Mouse (Mus musculus) adrenal gland, postnatal 25 days (tissue): ENCODE measurements around the gene Mecom. TPM values are rescaled to one million over a fixed set of nuclear protein-coding genes. Genes with fewer than 3 reads are reported as not detected.

Experiments
- DNase-seq: peaks from one replicate; pipeline ENCODE4 v3.0.0; 2021; ENCODE audit warnings: mixed read lengths
- total RNA-seq: library from RNA; stranded (reverse); gene quantifications from 2 replicates; pipeline ENCODE4 v1.2.3, GENCODE M21; 2021

The Mecom gene
- total RNA-seq, 1 experiment from 2014 or later, result 4.1 TPM

DNA sequence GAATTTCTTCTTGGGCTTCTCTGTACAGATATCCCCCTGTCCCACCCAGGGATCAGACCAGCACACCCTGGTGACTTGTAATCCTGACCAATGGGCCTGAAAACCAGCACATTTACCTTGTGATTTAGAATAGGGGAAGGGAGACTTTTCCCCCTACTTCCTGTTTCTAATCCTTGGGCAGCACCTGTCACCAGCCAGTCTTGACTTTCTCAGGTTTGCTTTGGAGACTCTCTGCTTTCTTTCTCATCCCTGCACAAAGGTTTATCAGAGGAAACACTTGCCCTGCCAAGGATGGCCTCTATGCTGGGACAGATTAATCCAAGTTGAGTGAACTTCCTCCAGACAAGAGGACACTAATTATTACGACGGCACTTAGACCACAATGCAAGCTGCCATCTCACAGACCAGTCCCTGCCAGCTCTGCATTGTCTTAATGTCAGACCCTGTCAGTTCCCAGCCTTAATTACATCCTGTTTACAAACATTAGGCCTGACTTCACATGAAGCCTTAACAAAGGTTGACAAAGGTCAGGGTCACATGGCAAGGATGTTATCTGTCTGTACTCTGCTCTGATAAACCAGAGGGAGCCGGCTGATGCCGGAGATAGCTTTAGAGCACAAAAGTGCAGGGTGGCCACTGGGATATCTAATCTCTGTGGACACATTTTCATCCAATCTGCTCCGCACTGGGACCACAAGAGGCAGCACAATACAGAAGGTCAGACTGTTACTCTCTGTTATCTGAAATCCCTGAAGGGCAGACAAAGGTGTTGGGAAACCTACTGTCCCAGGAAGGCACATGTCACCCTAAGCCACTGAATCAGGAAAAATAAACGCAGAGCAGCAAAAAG lies 193.7 kb downstream of the Mecom start:
- DNase-seq, result no peak

DNA sequence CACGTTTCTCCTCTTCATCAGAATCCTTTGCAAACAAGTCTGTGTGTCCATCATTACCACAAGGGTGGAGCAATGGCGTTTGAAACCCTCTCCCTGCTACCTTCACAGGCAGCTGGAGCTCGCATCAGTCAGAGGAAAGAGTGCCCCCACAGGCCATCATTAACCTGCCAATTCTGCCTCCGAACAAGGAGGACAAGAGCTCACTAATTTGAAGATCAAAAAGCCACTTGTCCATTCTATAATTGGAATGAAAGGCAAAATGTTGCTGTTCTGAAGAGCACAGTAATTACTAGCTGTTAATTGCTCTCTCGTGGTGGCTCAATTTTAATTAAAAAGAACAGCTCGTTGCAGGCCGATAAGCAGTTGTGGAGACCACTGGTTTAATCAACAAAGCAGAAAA lies 198.5 kb downstream of the Mecom start:
- no peak for DNase-seq

DNA sequence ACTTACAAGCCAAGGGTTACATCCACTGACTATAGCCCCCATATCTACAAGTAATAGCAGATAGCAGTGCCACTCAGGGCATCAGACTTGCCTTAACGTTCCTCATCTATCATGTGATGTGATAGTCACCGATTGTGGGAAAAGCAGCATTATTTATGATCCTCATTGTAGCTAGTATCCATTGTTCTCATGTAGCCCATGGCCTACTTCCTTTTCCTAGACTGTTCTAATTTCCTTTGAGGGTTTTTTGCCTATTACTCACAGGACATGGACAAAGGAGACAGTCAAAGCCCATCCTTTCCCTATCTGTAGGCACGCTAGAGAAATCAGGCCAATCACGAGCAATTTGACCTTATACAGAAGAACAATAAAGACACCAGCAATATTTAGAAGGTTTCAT lies 203.7 kb downstream of the Mecom start:
- no peak for DNase-seq

DNA sequence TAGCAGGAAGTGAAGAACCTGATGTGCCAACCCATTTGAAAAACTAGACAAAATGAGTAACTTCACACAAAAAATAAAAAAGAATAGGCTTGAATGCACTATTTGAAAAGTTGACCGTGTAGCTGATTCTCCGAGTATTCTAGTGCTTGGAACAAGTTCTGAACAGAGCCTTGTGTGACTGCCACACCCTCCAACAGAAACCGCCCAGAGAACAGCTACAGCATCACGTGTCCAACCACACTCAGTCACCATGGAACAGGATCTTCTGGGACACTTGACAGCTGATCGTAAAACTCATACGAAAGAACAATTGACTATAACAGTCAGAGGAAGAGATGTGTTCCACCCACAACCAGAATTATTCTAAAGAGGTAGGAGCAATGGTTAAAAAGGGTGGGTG lies 215.5 kb downstream of the Mecom start:
- no peak for DNase-seq

DNA sequence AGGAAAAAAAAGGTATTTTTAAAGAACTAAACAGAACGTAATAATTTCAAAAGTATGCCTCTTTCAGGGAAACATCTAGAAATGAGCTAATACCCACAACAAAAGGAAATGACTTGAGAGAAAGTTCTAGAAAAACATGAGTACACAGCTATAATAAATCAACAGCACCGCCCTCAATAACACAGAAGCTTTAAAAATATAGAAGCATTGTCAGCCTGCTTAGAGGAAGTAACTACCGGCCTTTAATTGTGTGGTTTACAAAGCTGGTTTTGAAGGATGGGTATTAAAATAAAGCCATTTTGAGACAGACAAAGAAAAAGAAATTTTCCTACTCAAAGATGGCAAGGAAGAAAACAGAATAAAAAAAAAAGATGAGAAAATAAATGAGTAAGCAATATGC lies 217.3 kb downstream of the Mecom start:
- DNase-seq, result no peak

DNA sequence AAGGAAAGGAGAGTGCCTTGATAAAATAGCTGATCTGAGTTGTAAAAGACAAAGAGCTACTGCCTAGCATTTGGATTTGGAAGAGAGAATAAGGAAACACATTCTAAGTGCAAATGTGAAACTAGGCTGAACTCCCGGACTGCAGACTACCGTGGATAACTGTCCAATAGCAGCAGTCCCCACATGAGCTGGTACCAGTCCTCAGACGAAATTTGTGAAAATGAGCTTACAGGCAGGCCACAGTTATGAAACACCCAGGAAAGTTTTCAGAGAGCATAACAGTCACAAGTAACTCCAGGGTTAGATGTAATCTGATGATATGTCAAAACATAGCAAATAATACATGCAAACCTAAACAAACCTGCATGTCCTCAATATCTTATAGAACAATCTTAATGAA lies 217.8 kb downstream of the Mecom start:
- DNase-seq, result no peak

DNA sequence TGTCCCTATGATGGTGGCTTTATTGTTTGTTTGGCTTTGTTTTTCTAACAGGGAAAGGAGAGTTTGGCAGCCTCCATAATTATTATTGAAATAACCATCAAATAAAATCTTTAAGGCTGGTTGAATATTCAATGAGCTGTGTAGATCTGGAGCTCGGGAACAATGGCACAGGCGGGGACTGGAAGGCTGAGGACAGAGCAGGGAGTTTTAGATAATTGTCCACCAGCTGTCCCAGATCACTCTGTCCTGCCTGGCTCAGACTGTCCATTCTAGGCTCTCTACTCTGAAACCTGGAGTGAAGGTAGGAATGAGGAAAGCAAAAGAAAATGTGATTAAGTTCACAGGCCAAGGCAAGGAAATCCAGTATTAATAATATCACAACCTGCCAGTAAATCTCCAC lies 232.9 kb downstream of the Mecom start:
- no peak for DNase-seq

DNA sequence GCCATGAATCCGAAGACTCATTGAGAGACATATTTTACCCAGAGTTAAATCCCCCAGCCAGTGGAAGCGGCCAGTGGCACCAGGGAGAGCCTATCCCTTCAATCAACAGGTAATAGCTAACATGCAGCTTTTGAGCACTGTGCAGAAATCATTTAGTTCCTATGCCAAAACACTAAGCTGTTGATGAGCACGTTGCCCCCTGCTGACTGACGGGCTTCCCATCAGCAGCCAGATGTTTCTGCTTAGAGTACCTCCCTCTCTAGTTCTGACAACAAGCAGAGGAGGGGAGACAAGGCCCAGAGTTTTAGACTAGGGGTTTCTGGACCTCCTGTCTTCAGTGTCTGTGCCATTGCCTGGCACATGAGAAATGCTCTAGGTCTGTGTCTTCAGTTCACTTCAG lies 239.7 kb downstream of the Mecom start:
- DNase-seq, result no peak

DNA sequence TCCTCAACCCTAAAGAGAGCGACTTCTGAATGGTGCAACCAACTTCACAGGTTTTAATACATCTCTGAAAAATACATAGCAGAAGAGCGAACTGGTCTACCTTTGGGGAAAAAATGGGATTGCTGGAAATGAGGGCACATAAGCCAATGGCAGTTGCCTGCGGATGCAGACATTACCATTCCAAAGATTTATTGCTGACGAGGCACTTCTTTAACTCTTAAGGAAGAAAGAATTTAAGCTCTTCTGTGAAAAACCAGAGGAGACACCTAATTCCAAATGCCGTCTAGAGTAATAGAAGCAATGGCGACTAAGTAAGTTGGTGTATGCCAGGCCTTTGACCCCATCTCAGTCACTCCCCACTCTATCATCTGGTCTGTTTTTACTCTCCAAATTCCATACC lies 240.2 kb downstream of the Mecom start:
- no peak for DNase-seq

DNA sequence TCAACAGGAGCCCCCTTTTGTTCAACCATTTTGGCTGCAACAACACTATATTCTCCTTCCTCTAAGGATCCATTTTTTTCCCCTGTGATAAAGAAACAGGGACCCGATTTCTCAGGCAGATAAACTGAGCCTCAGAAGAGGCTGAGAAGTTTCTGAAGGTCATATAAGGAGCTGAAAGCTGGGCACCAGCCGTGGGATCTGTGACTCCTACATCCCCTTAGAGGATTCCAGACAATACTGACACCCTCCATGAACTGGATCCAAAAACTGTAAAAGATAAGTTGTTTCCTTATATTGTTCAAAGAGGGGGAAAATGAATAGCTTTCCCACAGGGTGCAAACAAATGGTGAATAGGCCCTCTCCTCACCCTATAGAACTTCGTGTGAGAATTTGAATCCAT lies 241.7 kb downstream of the Mecom start:
- DNase-seq, result no peak

DNA sequence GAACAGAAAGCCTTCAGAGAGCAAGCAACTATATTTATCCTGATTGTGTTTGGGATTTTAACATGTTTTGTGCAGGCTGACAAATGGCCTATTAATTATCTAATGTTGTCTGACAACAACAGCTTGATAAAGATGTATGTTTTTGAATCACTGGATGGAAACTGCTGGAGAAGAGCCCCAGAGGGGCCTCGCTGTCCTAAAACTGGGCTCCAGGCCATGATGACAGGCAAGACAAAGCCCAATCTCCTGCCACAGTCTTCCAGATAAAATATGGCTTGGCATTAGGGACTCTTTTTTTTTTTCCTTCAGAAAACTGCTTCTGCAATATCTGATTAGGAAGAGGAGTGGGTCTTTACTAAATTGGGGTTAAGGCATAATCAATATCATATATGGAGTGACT lies 248.3 kb downstream of the Mecom start:
- no peak for DNase-seq

DNA sequence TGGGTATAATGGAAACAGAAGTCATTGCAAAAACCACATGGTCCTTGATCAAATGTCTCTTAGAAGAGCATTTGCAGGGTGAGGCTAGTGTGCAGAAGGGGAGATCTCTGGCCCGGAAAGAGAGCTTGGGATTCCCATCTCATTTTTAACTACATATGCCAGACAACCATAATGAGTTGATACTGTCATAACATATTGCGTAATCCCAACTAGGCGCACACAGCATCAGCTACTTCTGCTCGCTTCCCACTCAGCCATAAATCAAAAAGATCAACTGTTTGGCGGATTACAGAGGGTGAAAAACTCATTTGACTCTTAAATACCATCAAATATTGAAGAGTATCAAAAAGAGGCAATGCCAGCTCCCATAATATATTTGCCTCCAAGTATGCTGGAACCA lies 253.4 kb downstream of the Mecom start:
- DNase-seq, result no peak

DNA sequence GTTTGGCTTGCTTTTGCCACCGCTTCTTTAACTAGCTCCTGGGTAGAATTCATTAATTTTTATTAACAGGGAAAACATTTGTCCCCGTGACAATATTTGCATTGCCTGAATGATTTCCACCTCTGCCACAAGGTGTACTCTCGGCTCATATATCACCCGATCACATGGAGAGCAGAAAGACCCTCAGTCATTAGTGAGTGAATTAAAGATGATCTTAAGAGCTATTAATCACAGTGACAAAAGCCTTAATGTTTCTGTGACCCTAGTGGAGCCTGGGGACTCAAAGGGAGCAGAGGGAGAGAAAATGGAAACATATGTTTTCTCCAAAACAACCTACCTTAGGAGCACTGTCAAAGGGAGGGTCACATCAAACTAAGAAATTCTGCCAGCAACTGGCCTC lies 261.3 kb downstream of the Mecom start:
- DNase-seq, result no peak

DNA sequence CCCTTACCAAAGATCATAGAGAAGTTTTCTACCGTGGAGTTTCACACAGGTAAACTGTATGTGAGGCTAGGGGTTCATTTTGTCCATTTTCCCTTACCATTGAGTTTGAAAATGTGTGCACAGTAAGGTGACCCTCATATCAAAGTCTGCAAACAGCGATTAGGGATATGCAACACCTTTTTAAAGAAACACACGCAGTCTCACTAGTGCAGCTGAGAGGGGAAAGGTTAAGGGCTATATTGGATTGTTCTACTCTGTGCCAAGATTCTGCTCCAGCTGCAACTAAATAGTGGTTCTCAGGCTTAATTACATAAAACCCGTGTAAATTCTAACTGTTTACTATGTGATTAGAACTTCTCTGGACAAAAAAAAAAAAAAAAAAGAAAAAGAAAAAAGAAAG lies 263.7 kb downstream of the Mecom start:
- DNase-seq, result no peak

DNA sequence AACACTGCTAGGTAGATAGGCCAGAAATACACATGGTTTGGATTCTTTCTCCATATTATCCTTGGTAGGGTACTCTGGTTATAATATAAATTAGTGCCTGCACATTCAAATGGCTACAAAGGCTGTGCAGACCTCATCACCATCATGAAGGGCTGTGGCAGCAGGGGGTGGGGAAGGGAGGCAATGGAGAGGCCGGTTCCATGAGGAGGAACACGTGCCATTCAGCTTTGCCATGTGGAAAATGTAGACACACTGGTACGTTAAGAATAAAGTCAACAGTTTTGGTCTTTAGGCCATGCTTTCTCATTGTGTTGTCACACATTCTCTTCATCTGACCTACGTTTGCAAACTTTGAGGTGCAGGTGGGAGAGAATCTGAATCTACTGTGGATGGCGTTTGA lies 264.2 kb downstream of the Mecom start:
- no peak for DNase-seq

DNA sequence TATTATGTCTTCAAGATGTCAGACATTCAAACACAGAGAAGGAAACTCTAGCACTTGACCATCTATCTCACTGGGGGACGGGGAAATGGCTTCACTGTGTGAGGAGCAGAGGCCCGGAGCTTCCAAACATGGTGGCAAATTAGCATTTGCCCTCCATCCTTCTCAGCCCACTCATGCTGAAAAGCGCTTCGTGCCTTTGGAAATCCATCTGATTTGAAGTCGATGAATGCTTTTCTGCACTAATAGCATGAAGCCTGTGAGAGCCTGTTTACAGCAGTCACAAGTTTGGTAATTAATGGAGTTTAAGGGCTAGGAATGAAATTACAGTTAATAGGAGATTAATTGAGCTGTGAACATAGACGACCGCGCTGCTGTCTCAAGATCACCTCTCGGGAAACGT lies 270.2 kb downstream of the Mecom start:
- DNase-seq, result no peak

DNA sequence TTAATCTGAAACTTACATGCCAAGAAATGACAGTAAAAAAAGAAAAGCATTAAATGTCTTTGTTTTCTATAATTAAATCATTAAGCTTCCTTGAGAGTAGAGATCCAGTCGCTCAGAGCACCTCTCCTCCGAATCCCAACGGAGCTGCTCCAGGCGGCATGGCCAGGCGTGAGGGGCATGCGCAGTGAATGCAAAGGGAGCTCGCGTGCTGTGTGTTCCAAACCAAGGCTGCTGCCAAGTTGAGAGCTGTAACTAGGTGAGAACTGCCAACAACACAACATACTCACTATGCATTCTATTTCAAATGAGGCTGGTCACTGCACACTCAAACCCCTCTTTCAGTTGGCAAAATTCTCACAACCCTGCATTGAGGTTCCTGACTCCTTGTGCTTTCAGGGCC lies 271.7 kb downstream of the Mecom start:
- no peak for DNase-seq

DNA sequence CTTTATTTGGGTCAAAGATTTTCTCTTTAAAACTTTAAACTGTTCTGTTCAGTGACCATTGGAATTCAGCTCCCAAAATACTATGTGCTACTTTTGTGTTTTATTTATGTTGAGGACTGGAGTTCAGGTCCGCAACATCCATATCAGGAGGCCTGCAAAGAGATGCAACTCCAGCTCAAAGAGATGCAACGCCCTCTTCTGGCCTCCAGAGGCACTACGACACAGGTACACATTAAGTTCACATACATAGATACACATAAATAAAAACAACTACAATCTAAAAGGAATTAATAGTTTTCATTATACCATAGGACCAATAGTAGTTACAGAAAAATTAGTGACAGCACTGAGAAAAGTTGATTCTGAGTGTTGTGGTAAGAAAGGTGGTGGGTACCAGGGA lies 278.6 kb downstream of the Mecom start:
- DNase-seq, result no peak

DNA sequence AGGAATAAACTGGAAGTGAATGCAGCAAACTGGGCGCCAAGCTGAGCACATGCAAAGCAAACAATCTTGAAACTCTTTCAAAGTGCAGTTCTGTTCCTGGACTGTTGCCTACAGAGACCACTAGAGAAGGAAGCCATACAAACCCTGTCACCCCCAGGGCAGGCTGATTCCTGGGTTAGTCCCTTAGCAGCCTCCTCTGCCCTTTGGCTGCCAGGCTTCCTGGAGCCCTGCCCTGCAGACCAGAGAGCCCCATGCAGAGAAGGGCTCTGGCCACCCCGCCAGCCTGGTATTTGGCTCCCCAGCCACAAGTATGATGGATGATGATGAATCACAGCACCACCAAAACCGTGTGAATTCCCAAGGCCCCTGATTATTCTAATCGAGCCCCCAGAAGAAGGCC lies 286.9 kb downstream of the Mecom start:
- peak; percentile 6 for DNase-seq

DNA sequence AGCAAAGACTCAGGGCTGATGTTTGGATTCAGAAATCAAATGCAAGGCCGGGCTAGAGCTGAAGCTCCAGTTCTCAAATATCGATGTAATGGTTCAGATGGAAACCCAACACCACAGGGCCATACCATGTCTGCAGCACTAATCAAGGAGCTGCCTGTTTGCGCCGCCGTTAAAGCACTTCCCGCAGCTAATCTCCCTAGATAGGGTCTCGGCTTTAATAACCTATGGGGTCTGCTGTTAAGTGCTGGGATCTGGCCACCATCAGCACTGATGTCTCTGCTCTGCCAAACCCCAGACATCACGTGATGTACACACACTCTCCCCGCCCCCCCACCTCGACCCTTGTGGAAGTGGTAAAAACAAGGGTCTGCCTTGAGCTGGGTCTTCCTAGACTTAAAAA lies 289.4 kb downstream of the Mecom start:
- no peak for DNase-seq

DNA sequence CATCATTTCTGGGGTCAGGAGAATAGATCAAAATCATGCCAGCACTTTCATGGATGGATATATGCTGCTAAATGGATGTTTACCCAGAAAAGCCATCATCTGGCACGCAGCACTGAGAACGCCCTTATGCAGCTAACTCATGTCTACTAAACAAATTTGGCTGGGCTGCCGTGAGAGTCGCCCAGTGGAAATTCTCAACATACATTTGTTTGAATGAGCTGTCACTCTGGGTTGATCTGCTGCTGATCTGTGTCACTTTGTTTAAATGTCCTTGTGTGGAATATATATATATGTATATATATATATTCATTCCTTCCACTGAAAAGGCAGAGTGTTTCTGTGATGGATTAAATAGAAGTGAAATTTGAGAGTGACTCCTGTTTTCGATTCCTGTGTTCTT lies 290.0 kb downstream of the Mecom start:
- no peak for DNase-seq

DNA sequence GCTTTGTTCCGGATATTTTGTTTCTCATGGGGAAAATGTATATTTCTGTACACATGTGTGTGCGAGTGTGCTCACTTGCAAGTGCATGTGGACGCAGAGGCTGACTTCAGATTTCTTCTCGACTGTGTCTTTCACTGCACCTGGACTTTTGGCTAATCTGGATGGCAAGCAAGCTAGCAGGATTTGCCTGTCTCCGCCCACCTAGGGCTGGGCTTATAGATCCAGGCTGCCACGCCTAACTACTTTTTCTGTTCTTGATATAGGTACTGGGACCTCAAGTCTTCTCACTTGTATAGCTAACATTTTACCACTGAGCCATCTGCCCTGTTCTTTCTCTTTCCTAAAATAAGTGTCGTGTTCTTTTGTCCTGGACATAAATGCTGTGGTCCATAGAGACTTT lies 290.9 kb downstream of the Mecom start:
- no peak for DNase-seq

DNA sequence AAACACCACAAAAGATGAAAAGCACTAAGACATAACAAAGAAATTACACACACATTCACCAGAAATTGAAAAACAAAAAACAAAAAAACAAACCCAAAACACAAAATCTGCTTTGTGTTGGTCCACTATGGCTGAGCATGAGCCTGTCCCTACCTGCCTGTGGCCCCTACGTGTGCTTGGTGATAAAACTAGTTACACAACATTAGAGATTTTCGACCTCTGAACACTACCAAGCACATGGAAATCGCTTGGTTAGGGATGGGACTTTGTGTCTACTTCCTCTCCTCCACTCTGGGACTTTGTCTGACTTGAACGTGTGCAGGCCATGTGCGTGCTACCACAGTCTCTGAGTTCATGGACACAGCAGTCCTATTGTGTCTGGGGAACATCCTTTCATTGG lies 292.0 kb downstream of the Mecom start:
- no peak for DNase-seq

DNA sequence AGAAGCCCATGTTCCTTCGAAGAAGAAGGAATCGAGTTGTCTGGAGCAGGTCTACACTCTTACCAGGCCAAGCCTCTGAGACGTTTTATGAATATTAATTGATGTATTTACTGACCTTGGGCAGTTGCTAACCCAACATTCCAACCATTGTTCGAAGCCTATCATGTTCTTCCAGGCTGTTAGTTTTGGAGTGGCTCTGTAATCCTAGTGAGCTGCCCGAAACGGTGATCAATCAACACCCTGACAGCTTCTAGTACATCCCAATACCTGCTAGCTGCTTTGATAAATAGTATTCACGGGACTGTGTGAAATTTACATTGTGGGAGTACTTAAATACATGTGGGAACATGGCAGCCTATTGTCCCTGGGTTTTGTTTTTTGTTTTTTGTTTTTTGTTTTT lies 293.4 kb downstream of the Mecom start:
- DNase-seq, result no peak

DNA sequence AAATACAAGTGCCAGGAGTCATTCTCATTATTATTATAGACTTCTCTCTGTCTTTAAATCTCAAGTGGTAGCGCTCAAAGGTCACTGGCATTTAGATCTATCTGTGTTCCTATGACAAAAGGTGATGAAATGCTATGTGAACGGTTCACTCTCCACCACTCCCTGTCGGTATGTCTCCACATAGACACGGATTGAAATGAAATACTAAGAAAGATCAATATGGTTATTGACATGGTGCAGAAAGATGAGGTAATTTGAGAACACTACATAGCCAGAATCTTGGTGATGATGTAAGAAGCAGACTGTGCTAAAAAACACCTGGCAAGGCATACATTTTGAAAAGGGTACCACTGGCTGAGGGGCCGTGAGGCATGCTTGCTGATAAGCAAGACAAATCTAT lies 294.1 kb downstream of the Mecom start:
- DNase-seq, result no peak
